Mouse (Mus musculus): ENCODE measurements around the gene Olfr372.

DNA sequence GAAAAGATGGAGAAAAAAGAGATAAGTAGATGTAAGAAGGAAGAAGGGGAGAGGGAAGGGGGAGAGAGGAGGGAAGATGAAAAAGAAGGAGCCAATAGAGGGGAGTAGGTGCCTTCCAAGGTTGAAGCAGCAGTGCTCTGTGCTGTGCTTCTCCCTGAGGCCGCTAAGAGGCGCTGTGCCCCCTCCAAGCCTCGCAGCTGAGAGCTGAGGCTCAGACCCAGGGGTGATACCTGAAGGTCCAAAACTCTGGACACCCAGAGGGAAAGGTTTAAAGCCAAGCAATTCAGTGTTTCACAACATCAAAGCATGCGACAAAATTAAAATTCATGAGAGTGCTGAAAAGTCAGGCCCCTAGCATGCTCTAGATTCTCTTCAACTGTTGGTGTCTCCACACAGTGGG is 64.1 kb downstream of the Olfr372 start:
- TF ChIP-seq CTCF (conservative IDR thresholded peaks at IDR 0.05; ENCODE audit: insufficient read depth, insufficient read length, low read depth, low read length) (peak; percentile 66), POLR2A (IDR thresholded peaks at IDR 0.05; ENCODE audit: low read depth, low read length) (no peak)

Measured in kidney, adult 2 months (tissue).